Mouse (Mus musculus) embryonic facial prominence, embryonic 10.5 days (tissue): ENCODE results near the gene Ppp4r1. TPM values are rescaled to one million over a fixed set of nuclear protein-coding genes. Genes with fewer than 3 reads are reported as not detected.

ENCODE experiments used
- DNase-seq: peaks from one replicate; pipeline ENCODE4 v3.0.0-alpha.2; 2017; ENCODE audit warnings: low spot score
- H3K27ac ChIP-seq: fragments of 300-500 bp; sonication (generic); replicated peaks from 2 replicates; pipeline ENCODE4 v1.5.1; 2016; ENCODE audit warnings: mild to moderate bottlenecking
- H3K27me3 ChIP-seq: fragments of 300-500 bp; sonication (generic); replicated peaks from 2 replicates; pipeline ENCODE4 v1.6.1; 2016; ENCODE audit warnings: low read depth, mild to moderate bottlenecking; ENCODE audit not compliant: poor library complexity, severe bottlenecking
- H3K36me3 ChIP-seq: fragments of 300-500 bp; sonication (generic); replicated peaks from 2 replicates; pipeline ENCODE4 v1.6.1; 2016; ENCODE audit warnings: mild to moderate bottlenecking, moderate library complexity
- H3K4me1 ChIP-seq: fragments of 300-500 bp; sonication (generic); 2 replicates; pipeline ENCODE4 v1.6.1; 2016
- H3K4me3 ChIP-seq: fragments of 300-500 bp; sonication (generic); 2 replicates; pipeline ENCODE4 v1.5.1; 2016; ENCODE audit warnings: mild to moderate bottlenecking, moderate library complexity
- H3K9me3 ChIP-seq: fragments of 300-500 bp; sonication (generic); 2 replicates; pipeline ENCODE4 v1.6.1; 2016; ENCODE audit warnings: mild to moderate bottlenecking
- WGBS: fragments of 180-500 bp; shearing (Covaris S2); methylation state at CpG from one replicate; pipeline ENCODE4 v1.1.7; 2016; 5-methylcytosine and 5-hydroxymethylcytosine counted together
- polyA plus RNA-seq: library from polyadenylated mRNA; unstranded; fragments of >200 nt; fragmentation: Nextera tagmentation; extraction: Ambion mirVana; gene quantifications from 2 replicates; pipeline ENCODE4 v1.2.1, GENCODE M21; 2016

Gene Ppp4r1
- polyA plus RNA-seq, 1 experiment from 2014 or later: 61.4 TPM

- H3K27ac ChIP-seq: peak overlapping the region; percentile 35; the same call in 1 of the 2 replicates
These were observed 90.3 kb downstream of the Ppp4r1 start for GRCm38 (mm10) chr17:65872652-65873051.

GRCm38 (mm10) chr17:65873156-65873555, 90.8 kb downstream of the Ppp4r1 start:
- H3K4me3 ChIP-seq: no peak overlapping the region
- no peaks in the 10 kb centered on the region for H3K27me3 ChIP-seq
- no peak overlapping the region for H3K27ac ChIP-seq
- no peaks in the 10 kb centered on the region for H3K9me3 ChIP-seq
- 85% methylated on average over 4 of the region's 4 CpGs for WGBS
- H3K4me1 ChIP-seq: peaks cover 22% of the 10 kb centered on the region
- no peaks in the 10 kb centered on the region for H3K36me3 ChIP-seq
- no peak for DNase-seq

More at GRCm38 (mm10) chr17:65872652-65873051, 90.3 kb downstream of the Ppp4r1 start:
- 33% methylated on average over 6 of the region's 6 CpGs for WGBS
- peaks cover 3% of the 10 kb centered on the region for H3K36me3 ChIP-seq
- H3K4me1 ChIP-seq: peaks cover 22% of the 10 kb centered on the region
- DNase-seq: peak; percentile 66
- no peaks in the 10 kb centered on the region for H3K9me3 ChIP-seq
- H3K27me3 ChIP-seq: no peaks in the 10 kb centered on the region
- no peak overlapping the region for H3K4me3 ChIP-seq

- H3K4me1 ChIP-seq: peaks cover 22% of the 10 kb centered on the region
- H3K9me3 ChIP-seq: no peaks in the 10 kb centered on the region
- H3K27me3 ChIP-seq: no peaks in the 10 kb centered on the region
- no peak overlapping the region for H3K4me3 ChIP-seq
- 93% methylated on average over 11 of the region's 11 CpGs for WGBS
- no peaks in the 10 kb centered on the region for H3K36me3 ChIP-seq
- no peak overlapping the region for H3K27ac ChIP-seq
- DNase-seq: no peak
These were observed 91.5 kb downstream of the Ppp4r1 start for GRCm38 (mm10) chr17:65873834-65874233.

- H3K27ac ChIP-seq: no peak overlapping the region
- 68% methylated on average over 6 of the region's 6 CpGs for WGBS
- no peak for DNase-seq
- peaks cover 13% of the 10 kb centered on the region for H3K4me1 ChIP-seq
- no peak overlapping the region for H3K4me3 ChIP-seq
- H3K36me3 ChIP-seq: 0 out of 2 replicates have a peak, but pooled peaks cover 2% of the 10 kb centered on the region
- no peaks in the 10 kb centered on the region for H3K9me3 ChIP-seq
- H3K27me3 ChIP-seq: no peaks in the 10 kb centered on the region
These were observed 94.7 kb downstream of the Ppp4r1 start for GRCm38 (mm10) chr17:65877026-65877425.

- WGBS: under 1% methylated on average over 55 of the region's 56 CpGs
These were observed 101.8 kb downstream of the Ppp4r1 start for GRCm38 (mm10) chr17:65884061-65884669.

GRCm38 (mm10) chr17:65884691-65885397, 102.5 kb downstream of the Ppp4r1 start:
- no peaks in the 10 kb centered on the region for H3K27me3 ChIP-seq
- H3K9me3 ChIP-seq: no peaks in the 10 kb centered on the region
- H3K4me3 ChIP-seq: peak overlapping the region; percentile 99
- H3K36me3 ChIP-seq: 0 out of 2 replicates have a peak, but pooled peaks cover 1% of the 10 kb centered on the region
- peaks cover 26% of the 10 kb centered on the region for H3K4me1 ChIP-seq
- DNase-seq: peak; percentile 99
- peak overlapping the region; percentile 90 for H3K27ac ChIP-seq
- under 1% methylated on average over 67 of the region's 67 CpGs for WGBS

More at GRCm38 (mm10) chr17:65884061-65884669, 101.8 kb downstream of the Ppp4r1 start:
- H3K9me3 ChIP-seq: no peaks in the 10 kb centered on the region
- peaks cover 26% of the 10 kb centered on the region for H3K4me1 ChIP-seq
- no peaks in the 10 kb centered on the region for H3K27me3 ChIP-seq
- H3K27ac ChIP-seq: peak overlapping the region; percentile 90
- H3K36me3 ChIP-seq: 0 out of 2 replicates have a peak, but pooled peaks cover 2% of the 10 kb centered on the region
- H3K4me3 ChIP-seq: peak overlapping the region; percentile 99
- DNase-seq: no peak

- peak overlapping the region; percentile 99 for H3K4me3 ChIP-seq
- no peaks in the 10 kb centered on the region for H3K9me3 ChIP-seq
- H3K27me3 ChIP-seq: no peaks in the 10 kb centered on the region
- H3K36me3 ChIP-seq: no peaks in the 10 kb centered on the region
- DNase-seq: no peak
- H3K27ac ChIP-seq: peak overlapping the region; percentile 90
- H3K4me1 ChIP-seq: peaks cover 26% of the 10 kb centered on the region
- 0% methylated on average over 11 of the region's 11 CpGs for WGBS
These were observed 103.0 kb downstream of the Ppp4r1 start for GRCm38 (mm10) chr17:65885398-65885696.

- H3K4me1 ChIP-seq: peaks cover 26% of the 10 kb centered on the region
- H3K9me3 ChIP-seq: no peaks in the 10 kb centered on the region
- no peaks in the 10 kb centered on the region for H3K27me3 ChIP-seq
- no peaks in the 10 kb centered on the region for H3K36me3 ChIP-seq
- H3K27ac ChIP-seq: peak within 1 kb of the TSS; percentile 90
- WGBS: 12% methylated on average over 14 of the region's 14 CpGs
- peak within 1 kb of the TSS; percentile 99 for H3K4me3 ChIP-seq
- peak; percentile 32 for DNase-seq
These were observed 103.5 kb downstream of the Ppp4r1 start, which contains the start of gene Ralbp1 for GRCm38 (mm10) chr17:65885697-65886529. Ralbp1 (minus strand) TSS chr17:65885798.

- WGBS: 82% methylated on average over 9 of the region's 9 CpGs
These were observed 104.2 kb downstream of the Ppp4r1 start for GRCm38 (mm10) chr17:65886571-65886970.

GRCm38 (mm10) chr17:65889476-65889875, 107.1 kb downstream of the Ppp4r1 start:
- no peak overlapping the region for H3K4me3 ChIP-seq
- H3K4me1 ChIP-seq: peaks cover 12% of the 10 kb centered on the region
- DNase-seq: no peak
- 80% methylated on average over 5 of the region's 5 CpGs for WGBS
- H3K27ac ChIP-seq: no peak overlapping the region
- H3K36me3 ChIP-seq: no peaks in the 10 kb centered on the region
- no peaks in the 10 kb centered on the region for H3K27me3 ChIP-seq
- H3K9me3 ChIP-seq: no peaks in the 10 kb centered on the region

More at GRCm38 (mm10) chr17:65886571-65886970, 104.2 kb downstream of the Ppp4r1 start:
- no peaks in the 10 kb centered on the region for H3K9me3 ChIP-seq
- H3K4me1 ChIP-seq: peaks cover 26% of the 10 kb centered on the region
- H3K4me3 ChIP-seq: peak overlapping the region; percentile 99
- H3K27ac ChIP-seq: peak overlapping the region; percentile 90; the same call in 1 of the 2 replicates
- no peaks in the 10 kb centered on the region for H3K36me3 ChIP-seq
- no peak for DNase-seq
- no peaks in the 10 kb centered on the region for H3K27me3 ChIP-seq
